Mouse (Mus musculus): ENCODE measurements around the gene Prtn3. TPM values are rescaled to one million over a fixed set of nuclear protein-coding genes. Genes with fewer than 3 reads are reported as not detected.

Gene Prtn3
- polyA plus RNA-seq, 1 experiment from 2014 or later, result 5.6 TPM

DNA sequence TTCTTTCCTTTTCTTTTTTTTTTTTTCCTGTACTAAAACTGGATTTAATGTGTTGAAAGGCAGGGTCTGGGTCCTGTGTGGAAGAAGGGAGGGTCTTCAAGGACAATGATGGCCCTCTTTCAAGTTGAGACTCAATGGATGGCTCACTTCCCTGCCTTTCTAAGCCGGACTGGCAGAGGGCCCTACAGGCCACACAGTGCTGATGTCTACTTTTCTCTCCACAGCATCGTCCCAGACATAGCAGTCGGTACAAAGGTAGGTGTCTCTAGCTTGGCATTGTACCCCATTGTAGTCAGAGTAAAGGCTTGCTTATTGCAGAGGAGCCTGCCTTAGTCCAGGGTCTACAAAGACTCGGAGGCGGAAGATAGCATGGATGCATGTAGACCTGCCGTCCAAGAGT, 18.0 kb upstream of the Prtn3 start:
- Histone ChIP-seq H3K9ac (peak overlapping the region; percentile 100), H3K36me3 (peaks cover 41% of the 10 kb centered on the region), H3K4me3 (replicated peaks) (peak overlapping the region; percentile 97), H3K9me3 (replicated peaks) (no peaks in the 10 kb centered on the region), H3K4me1 (peaks cover 75% of the 10 kb centered on the region), H3K27ac (replicated peaks) (peak overlapping the region; percentile 100), H3K4me2 (replicated peaks) (peak overlapping the region; percentile 91), H3K27me3 (no peaks in the 10 kb centered on the region)
- WGBS, result 28% methylated on average over 6 of the region's 6 CpGs
- no peak for ATAC-seq (ENCODE audit: insufficient number of reproducible peaks, low FRiP score, low TSS enrichment, low read depth)

GRCm38 (mm10) chr10:79856704-79857451, 17.4 kb upstream of the Prtn3 start:
- no peak for ATAC-seq (ENCODE audit: insufficient number of reproducible peaks, low FRiP score, low TSS enrichment, low read depth)
- Histone ChIP-seq H3K36me3 (peaks cover 47% of the 10 kb centered on the region), H3K27me3 (no peaks in the 10 kb centered on the region), H3K27ac (replicated peaks) (peak overlapping the region; percentile 100), H3K4me3 (replicated peaks) (peak overlapping the region; percentile 97), H3K4me2 (replicated peaks) (peak overlapping the region; percentile 91), H3K9ac (peak overlapping the region; percentile 100), H3K4me1 (peaks cover 74% of the 10 kb centered on the region), H3K9me3 (replicated peaks) (no peaks in the 10 kb centered on the region)
- WGBS, result 37% methylated on average over 7 of the region's 7 CpGs

- peak overlapping the region; percentile 69 for H3K27ac ChIP-seq (replicated peaks)
- peak overlapping the region; percentile 91 for H3K4me2 ChIP-seq (replicated peaks)
- H3K9ac ChIP-seq, result peak overlapping the region; percentile 100; the same call in 1 of the 2 replicates
- peak overlapping the region; percentile 97 for H3K4me3 ChIP-seq (replicated peaks)
- H3K36me3 ChIP-seq, result peaks cover 53% of the 10 kb centered on the region
- H3K27me3 ChIP-seq, result no peaks in the 10 kb centered on the region
- 12% methylated on average over 4 of the region's 4 CpGs for WGBS
- H3K4me1 ChIP-seq, result peaks cover 74% of the 10 kb centered on the region
- ATAC-seq (ENCODE audit: insufficient number of reproducible peaks, low FRiP score, low TSS enrichment, low read depth), result no peak
- H3K9me3 ChIP-seq (replicated peaks), result no peaks in the 10 kb centered on the region
Observed at GRCm38 (mm10) chr10:79857452-79857811, 16.8 kb upstream of the Prtn3 start.

- Histone ChIP-seq H3K9me3 (replicated peaks) (no peaks in the 10 kb centered on the region), H3K4me2 (replicated peaks) (peak overlapping the region; percentile 91), H3K27me3 (no peaks in the 10 kb centered on the region), H3K27ac (replicated peaks) (peak overlapping the region; percentile 69), H3K4me1 (peaks cover 71% of the 10 kb centered on the region), H3K4me3 (replicated peaks) (peak overlapping the region; percentile 97), H3K9ac (0 out of 2 replicates have a peak overlapping the region, but pooled peaks have one; percentile 100), H3K36me3 (peaks cover 57% of the 10 kb centered on the region)
- no peak for ATAC-seq (ENCODE audit: insufficient number of reproducible peaks, low FRiP score, low TSS enrichment, low read depth)
- WGBS, result 63% methylated on average over 2 of the region's 2 CpGs
Observed at GRCm38 (mm10) chr10:79857894-79858293, 16.4 kb upstream of the Prtn3 start.

GRCm38 (mm10) chr10:79858416-79859074, 15.7 kb upstream of the Prtn3 start:
- Histone ChIP-seq H3K4me3 (replicated peaks) (peak overlapping the region; percentile 97), H3K9me3 (replicated peaks) (no peaks in the 10 kb centered on the region), H3K27me3 (no peaks in the 10 kb centered on the region), H3K4me2 (replicated peaks) (peak overlapping the region; percentile 91), H3K36me3 (peaks cover 64% of the 10 kb centered on the region), H3K9ac (0 out of 2 replicates have a peak overlapping the region, but pooled peaks have one; percentile 100), H3K27ac (replicated peaks) (peak overlapping the region; percentile 69), H3K4me1 (peaks cover 66% of the 10 kb centered on the region)
- ATAC-seq (ENCODE audit: insufficient number of reproducible peaks, low FRiP score, low TSS enrichment, low read depth), result no peak
- WGBS, result 26% methylated on average over 17 of the region's 17 CpGs

- Histone ChIP-seq H3K4me1 (peaks cover 66% of the 10 kb centered on the region), H3K4me2 (replicated peaks) (no peak overlapping the region), H3K27ac (replicated peaks) (peak overlapping the region; percentile 69; the same call in 1 of the 2 replicates), H3K36me3 (peaks cover 68% of the 10 kb centered on the region), H3K9me3 (replicated peaks) (no peaks in the 10 kb centered on the region), H3K9ac (no peak overlapping the region), H3K4me3 (replicated peaks) (no peak overlapping the region), H3K27me3 (no peaks in the 10 kb centered on the region)
- ATAC-seq (ENCODE audit: insufficient number of reproducible peaks, low FRiP score, low TSS enrichment, low read depth), result no peak
- WGBS, result 72% methylated on average over 11 of the region's 11 CpGs
Observed at GRCm38 (mm10) chr10:79859116-79859515, 15.2 kb upstream of the Prtn3 start.

DNA sequence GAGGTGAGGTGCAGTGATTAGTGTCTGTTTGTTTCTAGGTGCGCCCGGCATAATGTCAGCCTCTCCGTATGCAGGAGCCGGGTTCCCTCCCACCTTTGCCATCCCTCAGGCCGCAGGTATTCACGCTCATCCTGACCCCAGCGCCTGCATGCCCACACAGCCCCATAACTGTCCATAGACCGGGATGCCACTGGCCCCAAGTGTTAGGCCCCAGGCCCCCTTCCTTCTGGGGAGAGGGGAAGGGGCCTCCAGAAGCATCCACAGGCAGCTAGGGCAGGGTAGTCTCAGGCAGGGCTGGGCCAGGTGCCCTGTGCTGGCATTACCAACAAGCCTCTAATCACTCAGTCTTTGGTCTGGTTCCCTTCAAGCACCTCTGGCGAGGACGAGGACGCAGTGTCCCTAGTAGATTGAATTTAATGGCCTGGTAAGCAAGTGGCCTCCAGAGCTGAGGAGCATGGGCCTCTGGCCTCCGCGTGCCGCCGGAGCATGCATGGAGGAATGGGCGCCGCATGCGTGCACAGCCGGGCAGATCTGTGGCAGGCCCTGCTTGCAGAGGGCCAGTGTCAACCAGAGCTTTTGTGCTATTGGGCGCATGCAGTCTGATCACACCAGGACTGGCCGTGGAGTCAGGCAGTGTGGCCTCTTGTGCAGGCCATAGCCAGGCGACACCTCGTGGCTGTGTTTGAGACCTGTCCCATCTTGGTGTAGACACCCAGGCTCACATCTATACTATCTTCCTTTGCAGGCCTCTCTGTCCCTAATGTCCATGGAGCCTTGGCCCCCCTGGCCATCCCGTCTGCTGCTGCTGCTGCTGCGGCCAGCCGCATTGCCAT, 14.0 kb upstream of the Prtn3 start:
- Histone ChIP-seq H3K27me3 (no peaks in the 10 kb centered on the region), H3K9me3 (replicated peaks) (no peaks in the 10 kb centered on the region), H3K27ac (replicated peaks) (peak overlapping the region; percentile 66; the same call in 1 of the 2 replicates), H3K4me3 (replicated peaks) (no peak overlapping the region), H3K9ac (no peak overlapping the region), H3K4me2 (replicated peaks) (0 out of 2 replicates have a peak overlapping the region, but pooled peaks have one; percentile 2), H3K36me3 (peaks cover 74% of the 10 kb centered on the region), H3K4me1 (peaks cover 73% of the 10 kb centered on the region)
- 89% methylated on average over 26 of the region's 26 CpGs for WGBS
- ATAC-seq (ENCODE audit: insufficient number of reproducible peaks, low FRiP score, low TSS enrichment, low read depth), result no peak

- ATAC-seq (ENCODE audit: insufficient number of reproducible peaks, low FRiP score, low TSS enrichment, low read depth), result no peak
- Histone ChIP-seq H3K9me3 (replicated peaks) (no peaks in the 10 kb centered on the region), H3K36me3 (peaks cover 83% of the 10 kb centered on the region), H3K4me3 (replicated peaks) (no peak overlapping the region), H3K9ac (no peak overlapping the region), H3K27me3 (no peaks in the 10 kb centered on the region), H3K27ac (replicated peaks) (peak overlapping the region; percentile 66), H3K4me1 (peaks cover 68% of the 10 kb centered on the region), H3K4me2 (replicated peaks) (0 out of 2 replicates have a peak overlapping the region, but pooled peaks have one; percentile 2)
- WGBS, result 71% methylated on average over 25 of the region's 25 CpGs
Observed at GRCm38 (mm10) chr10:79861230-79862048, 12.8 kb upstream of the Prtn3 start.

- H3K4me3 ChIP-seq (replicated peaks), result no peak overlapping the region
- 78% methylated on average over 23 of the region's 23 CpGs for WGBS
- H3K27ac ChIP-seq (replicated peaks), result peak overlapping the region; percentile 66; the same call in 1 of the 2 replicates
- no peak overlapping the region for H3K9ac ChIP-seq
- H3K4me2 ChIP-seq (replicated peaks), result no peak overlapping the region
- H3K27me3 ChIP-seq, result no peaks in the 10 kb centered on the region
- H3K9me3 ChIP-seq (replicated peaks), result no peaks in the 10 kb centered on the region
- ATAC-seq (ENCODE audit: insufficient number of reproducible peaks, low FRiP score, low TSS enrichment, low read depth), result no peak
- H3K36me3 ChIP-seq, result peaks cover 79% of the 10 kb centered on the region
- peaks cover 60% of the 10 kb centered on the region for H3K4me1 ChIP-seq
Observed at GRCm38 (mm10) chr10:79862049-79862788, 12.1 kb upstream of the Prtn3 start.

- H3K9ac ChIP-seq, result no peak overlapping the region
- peaks cover 76% of the 10 kb centered on the region for H3K36me3 ChIP-seq
- H3K27me3 ChIP-seq, result no peaks in the 10 kb centered on the region
- no peak overlapping the region for H3K4me3 ChIP-seq (replicated peaks)
- WGBS, result 61% methylated on average over 10 of the region's 10 CpGs
- ATAC-seq (ENCODE audit: insufficient number of reproducible peaks, low FRiP score, low TSS enrichment, low read depth), result no peak
- H3K27ac ChIP-seq (replicated peaks), result peak overlapping the region; percentile 22; the same call in 1 of the 2 replicates
- H3K9me3 ChIP-seq (replicated peaks), result no peaks in the 10 kb centered on the region
- H3K4me2 ChIP-seq (replicated peaks), result no peak overlapping the region
- H3K4me1 ChIP-seq, result peaks cover 53% of the 10 kb centered on the region
Observed at GRCm38 (mm10) chr10:79862925-79863324, 11.4 kb upstream of the Prtn3 start.
